Mouse (Mus musculus) urinary bladder, postnatal 25 days (tissue): Measurements from ENCODE around the gene Adamts12.

Experiments
- DNase-seq: peaks from one replicate; pipeline ENCODE4 v3.0.0; 2022; ENCODE audit warnings: low spot score

Gene Adamts12

DNA sequence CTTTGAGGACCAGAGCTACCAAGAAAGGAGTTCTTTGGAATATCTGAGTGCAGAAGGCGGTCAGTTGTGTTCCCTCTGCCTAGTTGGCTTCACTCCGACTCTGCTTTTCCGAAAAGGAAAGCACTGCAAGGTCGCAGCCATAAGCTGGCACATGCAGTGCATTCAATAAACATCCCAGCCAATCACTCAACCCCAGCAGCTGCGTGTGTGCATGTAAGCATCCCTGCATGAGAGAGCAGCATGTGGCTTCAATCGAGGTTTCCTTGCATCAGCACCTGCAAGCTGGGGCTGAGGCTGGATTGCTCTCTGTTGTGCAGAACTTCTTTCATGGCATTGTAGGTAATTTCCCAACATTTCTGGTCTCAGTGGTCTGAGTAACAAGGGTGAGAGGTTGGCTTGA lies 230.4 kb downstream of the Adamts12 start:
- DNase-seq: no peak

- no peak for DNase-seq
Measured at GRCm38 (mm10) chr15:11297960-11298359, 233.4 kb downstream of the Adamts12 start.

DNA sequence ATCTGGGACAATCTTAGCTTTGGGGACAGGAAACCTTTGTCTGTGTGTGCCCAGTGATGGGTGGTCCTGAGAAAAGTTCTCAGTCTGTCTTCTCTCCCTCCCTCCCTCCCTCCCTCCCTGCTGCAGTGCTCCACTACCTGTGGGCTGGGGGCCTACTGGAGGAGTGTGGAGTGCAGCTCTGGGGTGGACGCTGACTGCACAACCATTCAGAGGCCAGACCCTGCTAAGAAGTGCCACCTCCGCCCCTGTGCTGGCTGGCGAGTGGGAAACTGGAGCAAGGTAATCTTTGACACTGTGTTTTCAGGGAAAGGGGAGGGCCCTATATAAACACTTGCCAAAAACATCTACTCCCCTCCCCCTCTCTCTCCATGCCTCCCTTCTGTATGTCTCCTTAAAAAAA lies 252.5 kb downstream of the Adamts12 start:
- DNase-seq: no peak

- DNase-seq: peak; percentile 62
Measured at GRCm38 (mm10) chr15:11320481-11320880, 255.9 kb downstream of the Adamts12 start.

DNA sequence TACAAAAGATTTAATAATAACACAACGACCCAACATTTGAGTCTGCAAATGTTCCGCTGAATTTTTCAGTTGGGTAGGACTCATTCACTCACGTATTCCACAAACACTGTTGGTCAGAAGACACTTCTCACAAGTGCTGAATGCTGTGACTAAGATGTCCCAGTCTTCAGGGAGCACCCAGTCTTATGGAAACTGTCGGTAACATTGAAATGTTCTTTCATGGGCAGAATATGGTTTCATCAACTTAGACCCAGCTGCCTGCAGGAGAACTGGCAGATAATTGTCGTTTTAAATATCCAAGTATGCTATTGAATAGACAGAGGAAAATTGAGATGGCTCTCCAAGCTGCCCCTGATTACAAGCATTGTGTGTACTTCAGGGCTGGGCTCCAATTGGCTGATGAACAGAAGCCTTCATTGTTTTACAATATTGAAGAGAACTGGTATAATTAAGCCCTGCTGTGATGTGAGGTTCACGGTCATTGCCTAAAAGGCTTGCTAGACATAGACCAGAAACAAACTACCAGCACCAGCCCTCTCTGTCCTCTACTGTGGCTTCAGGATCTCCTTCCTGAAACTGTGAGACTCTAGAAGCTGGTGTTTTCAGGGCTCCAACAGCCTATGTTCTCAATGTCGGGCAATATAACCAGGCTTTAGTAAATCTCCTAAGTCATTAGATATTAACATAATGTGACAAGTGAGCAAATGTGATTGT lies 275.0 kb downstream of the Adamts12 start:
- no peak for DNase-seq

- DNase-seq: no peak
Measured at GRCm38 (mm10) chr15:11355865-11356264, 291.3 kb downstream of the Adamts12 start.

- DNase-seq: no peak
Measured at GRCm38 (mm10) chr15:11357501-11357900, 292.9 kb downstream of the Adamts12 start.

GRCm38 (mm10) chr15:11360888-11361287 lies 296.3 kb downstream of the Adamts12 start:
- DNase-seq: no peak

- DNase-seq: no peak
Measured at GRCm38 (mm10) chr15:11361824-11362223, 297.2 kb downstream of the Adamts12 start.

- DNase-seq: no peak
Measured at GRCm38 (mm10) chr15:11364112-11364511, 299.5 kb downstream of the Adamts12 start.

- no peak for DNase-seq
Measured at GRCm38 (mm10) chr15:11364795-11365194, 300.2 kb downstream of the Adamts12 start.

GRCm38 (mm10) chr15:11369572-11369971 lies 305.0 kb downstream of the Adamts12 start:
- DNase-seq: no peak

GRCm38 (mm10) chr15:11370477-11371085 lies 306.0 kb downstream of the Adamts12 start:
- DNase-seq: no peak

DNA sequence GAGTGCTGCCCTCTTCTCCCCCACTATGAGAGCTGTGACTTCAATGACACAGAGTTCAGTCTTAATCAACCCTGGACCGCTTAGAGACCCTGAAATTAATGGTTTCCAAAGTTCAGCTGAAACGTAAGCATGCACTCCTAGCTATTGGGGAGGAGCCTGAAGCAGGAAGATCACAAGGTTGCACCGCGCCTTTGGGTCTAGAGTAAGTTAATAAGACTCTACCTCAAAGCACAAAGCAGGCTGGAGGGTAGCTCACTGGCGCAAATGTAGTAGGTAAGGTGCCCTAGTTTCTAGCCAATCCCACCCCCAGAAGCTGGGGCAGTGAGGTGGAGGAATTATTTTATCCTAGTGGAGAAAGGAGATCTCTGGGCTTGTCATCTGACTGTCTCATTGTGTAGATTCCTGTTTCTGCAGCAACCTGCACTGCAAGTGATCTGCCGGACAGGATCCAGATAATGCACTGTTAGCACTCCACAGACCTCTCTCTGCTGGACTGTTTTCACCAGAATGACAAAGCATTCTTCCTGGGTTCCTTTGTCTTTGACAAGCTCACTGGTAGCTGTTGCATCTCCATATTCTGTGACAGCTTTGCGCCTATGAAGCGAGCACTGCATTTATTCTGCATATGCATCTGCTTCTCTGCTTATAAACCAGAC lies 315.0 kb downstream of the Adamts12 start:
- no peak for DNase-seq

GRCm38 (mm10) chr15:11380087-11380530 lies 315.5 kb downstream of the Adamts12 start:
- no peak for DNase-seq

GRCm38 (mm10) chr15:11380616-11381015 lies 316.0 kb downstream of the Adamts12 start:
- no peak for DNase-seq

GRCm38 (mm10) chr15:11382585-11382984 lies 318.0 kb downstream of the Adamts12 start:
- DNase-seq: no peak

- no peak for DNase-seq
Measured at GRCm38 (mm10) chr15:11383796-11384195, 319.2 kb downstream of the Adamts12 start.

- DNase-seq: no peak
Measured at GRCm38 (mm10) chr15:11392903-11393302, 328.3 kb downstream of the Adamts12 start.

- no peak for DNase-seq
Measured at GRCm38 (mm10) chr15:11396421-11396820, 331.8 kb downstream of the Adamts12 start.
